Mouse (Mus musculus) midbrain, embryonic 11.5 days (tissue): ENCODE measurements around the gene Zfp148. TPM values are rescaled to one million over a fixed set of nuclear protein-coding genes. Genes with fewer than 3 reads are reported as not detected.

Source experiments
- ATAC-seq: fragments of 200-750 bp; cut with Nextera tagmentation; 2 replicates; pipeline ENCODE4 v1.8.0; 2017; ENCODE audit warnings: moderate TSS enrichment, moderate library complexity; ENCODE audit not compliant: low FRiP score
- DNase-seq: peaks from one replicate; pipeline ENCODE4 v3.0.0; 2015; ENCODE audit warnings: low spot score; ENCODE audit errors: missing footprints
- H3K27ac ChIP-seq: fragments of 300-500 bp; sonication (generic); 2 replicates; pipeline ENCODE4 v1.5.1; 2014; ENCODE audit warnings: low read depth, low read length
- H3K27me3 ChIP-seq: fragments of 300-500 bp; sonication (generic); 2 replicates; pipeline ENCODE4 v1.6.1; 2014; ENCODE audit warnings: mild to moderate bottlenecking, low read length, moderate library complexity, mixed read lengths; ENCODE audit not compliant: control insufficient read depth, insufficient read depth
- H3K36me3 ChIP-seq: fragments of 300-500 bp; sonication (generic); 2 replicates; pipeline ENCODE4 v1.6.1; 2014; ENCODE audit warnings: mild to moderate bottlenecking, low read length, moderate library complexity, mixed read lengths; ENCODE audit not compliant: control insufficient read depth, insufficient read depth
- H3K4me1 ChIP-seq: fragments of 300-500 bp; sonication (generic); 2 replicates; pipeline ENCODE4 v1.6.1; 2014; ENCODE audit warnings: low read length; ENCODE audit not compliant: control insufficient read depth, insufficient read depth
- H3K4me2 ChIP-seq: fragments of 300-500 bp; sonication (generic); 2 replicates; pipeline ENCODE4 v1.6.1; 2014; ENCODE audit warnings: mild to moderate bottlenecking, moderate library complexity
- H3K4me3 ChIP-seq: fragments of 300-500 bp; sonication (generic); 2 replicates; pipeline ENCODE4 v1.5.1; 2014; ENCODE audit warnings: low read depth, low read length
- H3K9ac ChIP-seq: fragments of 300-500 bp; sonication (generic); 2 replicates; pipeline ENCODE4 v1.6.1; 2014; ENCODE audit warnings: low read length
- H3K9me3 ChIP-seq: fragments of 300-500 bp; sonication (generic); 2 replicates; pipeline ENCODE4 v1.6.1; 2016; ENCODE audit warnings: low read length; ENCODE audit not compliant: control insufficient read depth
- WGBS: fragments of 180-500 bp; shearing (Covaris S2); extraction: QIAGEN DNeasy Blood & Tissue Kit; methylation state at CpG from one replicate; pipeline ENCODE4 v1.1.7; 2014; 5-methylcytosine and 5-hydroxymethylcytosine counted together
- polyA plus RNA-seq: library from polyadenylated mRNA; unstranded; fragments of >200 nt; fragmentation: Nextera tagmentation; extraction: Ambion mirVana; gene quantifications from 2 replicates; pipeline ENCODE4 v1.2.1, GENCODE M21; 2014

Zfp148 gene
- polyA plus RNA-seq, 1 experiment from 2014 or later: 49.1 TPM

DNA sequence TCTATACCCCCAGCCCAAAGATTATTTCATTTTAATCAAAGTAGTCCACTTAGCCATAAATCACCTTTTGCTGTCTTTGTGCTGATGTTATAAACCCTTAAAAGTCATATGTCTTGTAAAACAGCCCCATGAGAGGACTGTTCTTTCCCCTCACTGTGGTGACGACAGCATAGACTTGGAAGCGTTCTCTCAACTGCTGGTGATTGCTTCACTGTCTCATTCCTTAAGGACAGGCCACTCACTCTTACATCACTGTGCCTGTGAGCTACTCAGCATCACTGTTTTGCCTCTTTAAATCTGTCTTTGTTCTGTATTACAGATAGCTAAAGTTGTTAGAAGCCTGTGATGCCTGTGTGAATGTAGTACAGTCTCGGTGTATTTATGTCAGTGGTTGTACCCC is 80.8 kb downstream of the Zfp148 start:
- Histone ChIP-seq H3K27me3 (no peaks in the 10 kb centered on the region), H3K9me3 (no peaks in the 10 kb centered on the region), H3K27ac (no peak overlapping the region), H3K9ac (no peak overlapping the region), H3K36me3 (peaks cover 13% of the 10 kb centered on the region), H3K4me3 (no peak overlapping the region), H3K4me2 (no peak overlapping the region), H3K4me1 (no peaks in the 10 kb centered on the region)
- ATAC-seq (no peak), DNase-seq (no peak)
- WGBS: 93% methylated on average over 3 of the region's 3 CpGs

- peaks cover 3% of the 10 kb centered on the region for H3K36me3 ChIP-seq
- no peaks in the 10 kb centered on the region for H3K4me1 ChIP-seq
- WGBS: 90% methylated on average over 4 of the region's 4 CpGs
- H3K9ac ChIP-seq: no peak overlapping the region
- ATAC-seq (no peak), DNase-seq (no peak)
- H3K9me3 ChIP-seq: no peaks in the 10 kb centered on the region
- no peak overlapping the region for H3K4me3 ChIP-seq
- no peak overlapping the region for H3K27ac ChIP-seq
- no peaks in the 10 kb centered on the region for H3K27me3 ChIP-seq
- no peak overlapping the region for H3K4me2 ChIP-seq
These were observed 84.0 kb downstream of the Zfp148 start for GRCm38 (mm10) chr16:33464509-33465241.

DNA sequence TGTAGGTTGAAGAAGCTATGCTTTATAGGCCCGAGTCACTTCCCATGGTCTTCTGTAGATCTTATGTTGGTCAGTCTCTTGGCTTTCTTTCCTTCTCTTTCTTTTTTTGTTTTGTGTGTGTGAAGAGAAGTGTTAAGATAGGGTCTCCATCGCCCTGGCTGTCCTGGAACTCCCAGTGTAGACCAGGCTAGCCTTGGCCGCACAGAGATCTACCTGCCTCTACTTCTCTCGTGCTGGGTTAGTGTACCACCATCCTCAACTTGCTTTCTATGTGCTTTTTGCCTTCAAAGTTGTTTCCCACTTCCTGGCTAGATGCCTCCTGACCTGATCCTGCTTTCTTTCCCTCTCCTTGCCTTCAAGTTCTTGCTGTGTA is 84.6 kb downstream of the Zfp148 start:
- Histone ChIP-seq H3K36me3 (peaks cover 2% of the 10 kb centered on the region; the same call in 1 of the 2 replicates), H3K27me3 (no peaks in the 10 kb centered on the region), H3K9me3 (no peaks in the 10 kb centered on the region), H3K27ac (no peak overlapping the region), H3K9ac (no peak overlapping the region), H3K4me2 (no peak overlapping the region), H3K4me1 (no peaks in the 10 kb centered on the region), H3K4me3 (no peak overlapping the region)
- DNase-seq (no peak), ATAC-seq (no peak)
- 98% methylated on average over 4 of the region's 4 CpGs for WGBS

GRCm38 (mm10) chr16:33467451-33467850 is 86.8 kb downstream of the Zfp148 start:
- H3K4me1 ChIP-seq: no peaks in the 10 kb centered on the region
- no peaks in the 10 kb centered on the region for H3K9me3 ChIP-seq
- WGBS: 70% methylated on average over 6 of the region's 6 CpGs
- peaks cover 2% of the 10 kb centered on the region; the same call in 1 of the 2 replicates for H3K36me3 ChIP-seq
- H3K9ac ChIP-seq: no peak overlapping the region
- no peak overlapping the region for H3K27ac ChIP-seq
- no peak for ATAC-seq
- DNase-seq: no peak
- H3K27me3 ChIP-seq: no peaks in the 10 kb centered on the region
- H3K4me3 ChIP-seq: no peak overlapping the region
- no peak overlapping the region for H3K4me2 ChIP-seq

GRCm38 (mm10) chr16:33469973-33470372 is 89.3 kb downstream of the Zfp148 start:
- no peak overlapping the region for H3K9ac ChIP-seq
- ATAC-seq (no peak), DNase-seq (no peak)
- H3K4me2 ChIP-seq: no peak overlapping the region
- H3K27me3 ChIP-seq: no peaks in the 10 kb centered on the region
- no peak overlapping the region for H3K4me3 ChIP-seq
- H3K4me1 ChIP-seq: no peaks in the 10 kb centered on the region
- peaks cover 2% of the 10 kb centered on the region; the same call in 1 of the 2 replicates for H3K36me3 ChIP-seq
- H3K27ac ChIP-seq: no peak overlapping the region
- no peaks in the 10 kb centered on the region for H3K9me3 ChIP-seq

DNA sequence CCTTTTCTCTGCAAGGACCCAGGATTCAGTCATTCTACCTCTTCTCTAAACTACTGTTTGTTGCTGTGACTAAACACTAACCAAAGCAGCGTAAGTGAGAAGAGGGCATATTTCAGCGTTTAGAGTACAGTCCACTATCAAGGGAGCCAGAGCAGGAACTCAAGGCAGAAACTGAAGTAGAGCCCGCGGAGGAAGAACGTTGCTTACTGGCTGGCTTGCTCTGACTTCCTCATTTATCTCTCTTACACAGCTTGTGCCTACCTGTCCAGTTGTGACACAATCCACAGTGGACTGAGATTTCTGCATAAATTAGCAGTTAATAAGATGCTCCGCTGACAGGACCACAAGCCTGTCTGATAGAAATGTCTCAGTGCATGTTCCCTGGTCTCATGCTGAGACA is 93.7 kb downstream of the Zfp148 start:
- Histone ChIP-seq H3K9me3 (no peaks in the 10 kb centered on the region), H3K4me2 (no peak overlapping the region), H3K9ac (no peak overlapping the region), H3K4me3 (no peak overlapping the region), H3K36me3 (peaks cover 11% of the 10 kb centered on the region), H3K4me1 (no peaks in the 10 kb centered on the region), H3K27me3 (no peaks in the 10 kb centered on the region), H3K27ac (no peak overlapping the region)
- no peak for ATAC-seq
- WGBS: 96% methylated on average over 6 of the region's 6 CpGs
- DNase-seq: no peak

GRCm38 (mm10) chr16:33479926-33480325 is 99.3 kb downstream of the Zfp148 start:
- Histone ChIP-seq H3K4me2 (no peak overlapping the region), H3K27me3 (no peaks in the 10 kb centered on the region), H3K4me3 (no peak overlapping the region), H3K4me1 (no peaks in the 10 kb centered on the region), H3K27ac (no peak overlapping the region), H3K9me3 (no peaks in the 10 kb centered on the region), H3K9ac (no peak overlapping the region), H3K36me3 (peaks cover 15% of the 10 kb centered on the region)
- ATAC-seq (no peak), DNase-seq (no peak)

- Histone ChIP-seq H3K27me3 (no peaks in the 10 kb centered on the region), H3K9me3 (no peaks in the 10 kb centered on the region), H3K27ac (no peak overlapping the region), H3K36me3 (peaks cover 9% of the 10 kb centered on the region), H3K4me3 (no peak overlapping the region), H3K4me1 (no peaks in the 10 kb centered on the region), H3K9ac (no peak overlapping the region), H3K4me2 (no peak overlapping the region)
- ATAC-seq (peak; percentile 57; the same call in 1 of the 2 replicates), DNase-seq (no peak)
- WGBS: 95% methylated on average over 2 of the region's 2 CpGs
These were observed 100.5 kb downstream of the Zfp148 start for GRCm38 (mm10) chr16:33481148-33481547.

DNA sequence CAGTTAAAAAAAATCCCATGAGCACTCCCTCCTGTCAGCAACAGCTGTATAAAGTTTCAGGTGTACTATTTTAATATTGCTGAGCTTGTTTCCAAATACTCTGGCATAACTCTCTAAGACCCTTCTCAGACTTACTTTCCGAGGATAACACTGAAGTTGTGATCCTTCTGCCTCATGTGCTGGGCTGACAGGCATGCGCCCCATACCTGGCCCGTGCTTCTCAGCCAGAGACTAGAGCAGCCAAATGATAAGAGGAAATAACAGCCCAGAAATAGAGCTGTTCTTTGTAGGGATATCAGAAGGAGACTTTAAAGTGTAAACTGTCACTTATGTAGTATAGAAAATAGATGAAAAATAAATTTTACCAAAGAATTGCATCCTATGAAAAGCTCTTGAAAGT is 101.7 kb downstream of the Zfp148 start:
- no peak overlapping the region for H3K4me3 ChIP-seq
- WGBS: 93% methylated on average over 3 of the region's 3 CpGs
- H3K9ac ChIP-seq: no peak overlapping the region
- H3K27me3 ChIP-seq: no peaks in the 10 kb centered on the region
- H3K4me1 ChIP-seq: no peaks in the 10 kb centered on the region
- peaks cover 9% of the 10 kb centered on the region; the same call in 1 of the 2 replicates for H3K36me3 ChIP-seq
- ATAC-seq: no peak
- no peak overlapping the region for H3K27ac ChIP-seq
- H3K9me3 ChIP-seq: no peaks in the 10 kb centered on the region
- H3K4me2 ChIP-seq: no peak overlapping the region
- no peak for DNase-seq
